ENCODE assay signal across 8 mouse cellular contexts in the genomic region with DNA sequence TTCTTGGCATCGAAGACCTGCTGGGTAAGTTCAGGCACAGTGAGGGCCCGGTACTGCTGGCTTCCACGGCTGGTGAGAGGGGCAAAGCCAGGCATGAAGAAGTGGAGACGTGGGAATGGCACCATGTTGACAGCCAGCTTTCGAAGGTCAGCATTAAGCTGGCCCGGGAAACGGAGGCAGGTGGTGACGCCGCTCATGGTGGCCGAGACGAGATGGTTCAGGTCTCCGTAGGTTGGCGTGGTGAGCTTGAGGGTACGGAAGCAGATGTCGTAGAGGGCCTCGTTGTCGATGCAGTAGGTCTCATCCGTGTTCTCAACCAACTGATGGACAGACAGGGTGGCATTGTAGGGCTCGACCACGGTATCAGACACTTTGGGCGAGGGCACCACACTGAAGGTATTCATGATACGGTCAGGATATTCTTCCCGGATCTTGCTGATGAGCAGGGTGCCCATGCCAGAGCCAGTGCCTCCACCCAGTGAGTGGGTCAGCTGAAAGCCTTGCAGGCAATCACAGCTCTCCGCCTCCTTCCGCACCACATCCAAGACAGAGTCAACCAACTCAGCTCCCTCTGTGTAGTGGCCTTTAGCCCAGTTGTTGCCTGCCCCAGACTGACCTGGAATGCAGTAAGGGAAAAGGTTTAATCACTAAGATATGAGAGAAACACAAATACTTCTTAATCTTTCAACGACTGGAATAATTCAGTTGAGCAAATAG. TPM values are rescaled to one million over a fixed set of nuclear protein-coding genes. Genes with fewer than 3 reads are reported as not detected.
A peak's percentile ranks its signal among the peaks of the same experiment; 100 is the strongest.
DNase-seq lines count a peak whose midpoint lies in the region; ATAC-seq lines count a peak whose summit lies in the region.

No protein-coding gene starts in this region.

- ATAC-seq in hindbrain, embryonic 13.5 days (ENCODE audit: low FRiP score) = no peak
- ATAC-seq in liver, embryonic 16.5 days (ENCODE audit: low read depth) = no peak

- intact Hi-C loops in left cerebral cortex, postnatal 14 days (cut with DNase I) = loop anchor here (2.0 kb wide), 2 partner anchors 31 to 81 kb away; partner anchors contain the start of genes Mrps18b and Ppp1r10

- no peaks in the 10 kb centered on the region for H3K27me3 ChIP-seq in hindbrain, embryonic 13.5 days
- no peaks in the 10 kb centered on the region for H3K27me3 ChIP-seq in liver, embryonic 16.5 days (ENCODE audit: control insufficient read depth, insufficient read depth, low read depth, low read length)

- peaks cover 60% of the 10 kb centered on the region for H3K36me3 ChIP-seq in hindbrain, embryonic 13.5 days
- H3K36me3 ChIP-seq in liver, embryonic 16.5 days (ENCODE audit: control insufficient read depth, insufficient read depth) = peaks cover 43% of the 10 kb centered on the region

- H3K4me1 ChIP-seq in hindbrain, embryonic 13.5 days (replicated peaks) = peaks cover 58% of the 10 kb centered on the region
- H3K4me1 ChIP-seq in liver, embryonic 16.5 days (ENCODE audit: control insufficient read depth, low read depth, low read length) = peaks cover 49% of the 10 kb centered on the region

- peak overlapping the region; percentile 100 for H3K9ac ChIP-seq in hindbrain, embryonic 13.5 days
- peak overlapping the region; percentile 83 for H3K9ac ChIP-seq in liver, embryonic 16.5 days (ENCODE audit: low read depth, low read length)

- DNase-seq in left cerebral cortex, adult 18-20 months (ENCODE audit: low spot score in 2 of 2) = peak; percentile 20 to 42
- DNase-seq in left cerebral cortex, postnatal 14 days (ENCODE audit: low spot score in 2 of 2) = no peak
- peak; percentile 47 to 54 for DNase-seq in cerebellum, postnatal 10 days
- DNase-seq in layer of hippocampus, postnatal 14 days (ENCODE audit: low spot score in 2 of 2) = no peak
- DNase-seq in frontal cortex, postnatal 25 days (ENCODE audit: low spot score in 2 of 2) = no peak
- DNase-seq in adrenal gland, postnatal 14 days = no peak

- WGBS in hindbrain, embryonic 13.5 days = 81% methylated on average over 26 of the region's 26 CpGs
- 77% methylated on average over 26 of the region's 26 CpGs for WGBS in liver, embryonic 16.5 days (ENCODE audit: insufficient replicate concordance)

- H3K4me3 ChIP-seq in hindbrain, embryonic 13.5 days = peak overlapping the region; percentile 96
- H3K4me3 ChIP-seq in liver, embryonic 16.5 days (ENCODE audit: low read depth, low read length) = peak overlapping the region; percentile 78

- H3K27ac ChIP-seq in hindbrain, embryonic 13.5 days = peak overlapping the region; percentile 99; the same call in 1 of the 2 replicates
- 0 out of 2 replicates have a peak overlapping the region, but pooled peaks have one; percentile 13 for H3K27ac ChIP-seq in liver, embryonic 16.5 days (ENCODE audit: low read length)

- no peaks in the 10 kb centered on the region for H3K9me3 ChIP-seq in hindbrain, embryonic 13.5 days
- no peaks in the 10 kb centered on the region for H3K9me3 ChIP-seq in liver, embryonic 16.5 days (replicated peaks; ENCODE audit: control insufficient read depth, low read length)

- H3K4me2 ChIP-seq in hindbrain, embryonic 13.5 days = peak overlapping the region; percentile 92
- H3K4me2 ChIP-seq in liver, embryonic 16.5 days (ENCODE audit: low read depth, low read length) = peak overlapping the region; percentile 91

RNA-seq across cellular contexts. Expression of gene Tubb5, which starts 2.5 kb away (rescaled TPM):
- total RNA-seq in left cerebral cortex, adult 18-20 months (2021) = 100 to 1,000 TPM; 442 to 465 TPM
- 100 to 1,000 TPM; 771 to 797 TPM for total RNA-seq in left cerebral cortex, postnatal 14 days (2021)
- 1,714 and 1,822 TPM in 2 replicates for polyA plus RNA-seq in hindbrain, embryonic 13.5 days (2015; fragmentation: Nextera tagmentation; extraction: Ambion mirVana)
- polyA plus RNA-seq in liver, embryonic 16.5 days (2015; fragmentation: Nextera tagmentation; extraction: Ambion mirVana) = 328 and 345 TPM in 2 replicates
- total RNA-seq in layer of hippocampus, postnatal 14 days (2021) = 100 to 1,000 TPM; 615 to 684 TPM
- total RNA-seq in adrenal gland, postnatal 14 days (2021) = 285 and 320 TPM in 2 replicates

RNA-seq across cellular contexts. Expression of gene Mdc1, which starts 5.7 kb away (rescaled TPM):
- total RNA-seq in left cerebral cortex, adult 18-20 months (2021) = 10 to 100 TPM; 17.6 to 17.7 TPM
- total RNA-seq in left cerebral cortex, postnatal 14 days (2021) = 10 to 100 TPM; 10.7 to 14.6 TPM
- 11.0 and 11.3 TPM in 2 replicates for polyA plus RNA-seq in hindbrain, embryonic 13.5 days (2015; fragmentation: Nextera tagmentation; extraction: Ambion mirVana)
- polyA plus RNA-seq in liver, embryonic 16.5 days (2015; fragmentation: Nextera tagmentation; extraction: Ambion mirVana) = 10.0 and 10.3 TPM in 2 replicates
- 10 to 100 TPM; 13.6 to 15.0 TPM for total RNA-seq in layer of hippocampus, postnatal 14 days (2021)
- total RNA-seq in adrenal gland, postnatal 14 days (2021) = 20.6 and 21.9 TPM in 2 replicates

RNA-seq across cellular contexts. Expression of gene Flot1, which starts 12.6 kb away (rescaled TPM):
- total RNA-seq in left cerebral cortex, adult 18-20 months (2021) = 100 to 1,000 TPM; 127 to 158 TPM
- total RNA-seq in left cerebral cortex, postnatal 14 days (2021) = 100 to 1,000 TPM; 153 to 168 TPM
- 75.2 and 78.8 TPM in 2 replicates for polyA plus RNA-seq in hindbrain, embryonic 13.5 days (2015; fragmentation: Nextera tagmentation; extraction: Ambion mirVana)
- polyA plus RNA-seq in liver, embryonic 16.5 days (2015; fragmentation: Nextera tagmentation; extraction: Ambion mirVana) = 32.7 and 33.6 TPM in 2 replicates
- 100 to 1,000 TPM; 139 to 147 TPM for total RNA-seq in layer of hippocampus, postnatal 14 days (2021)
- total RNA-seq in adrenal gland, postnatal 14 days (2021) = 52.4 and 59.5 TPM in 2 replicates

RNA-seq across cellular contexts. Expression of gene Ier3, which starts 14.1 kb away (rescaled TPM):
- total RNA-seq in left cerebral cortex, adult 18-20 months (2021) = 10 to 100 TPM; 16.0 to 21.3 TPM
- total RNA-seq in left cerebral cortex, postnatal 14 days (2021) = 1 to 10 TPM; 5.4 to 5.7 TPM
- 8.2 and 9.2 TPM in 2 replicates for polyA plus RNA-seq in hindbrain, embryonic 13.5 days (2015; fragmentation: Nextera tagmentation; extraction: Ambion mirVana)
- polyA plus RNA-seq in liver, embryonic 16.5 days (2015; fragmentation: Nextera tagmentation; extraction: Ambion mirVana) = 15.8 and 19.4 TPM in 2 replicates
- 1 to 10 TPM; 3.8 to 4.2 TPM for total RNA-seq in layer of hippocampus, postnatal 14 days (2021)
- total RNA-seq in adrenal gland, postnatal 14 days (2021) = 12.7 and 26.3 TPM in 2 replicates

RNA-seq across cellular contexts. Expression of gene Nrm, which starts 25.5 kb away (rescaled TPM):
- 1 to 10 TPM; 2.0 to 2.6 TPM for total RNA-seq in left cerebral cortex, adult 18-20 months (2021)
- 1 to 10 TPM; 5.1 TPM for total RNA-seq in left cerebral cortex, postnatal 14 days (2021)
- 26.4 and 26.9 TPM in 2 replicates for polyA plus RNA-seq in hindbrain, embryonic 13.5 days (2015; fragmentation: Nextera tagmentation; extraction: Ambion mirVana)
- 20.7 and 21.1 TPM in 2 replicates for polyA plus RNA-seq in liver, embryonic 16.5 days (2015; fragmentation: Nextera tagmentation; extraction: Ambion mirVana)
- total RNA-seq in layer of hippocampus, postnatal 14 days (2021) = 1 to 10 TPM; 3.9 to 4.7 TPM
- total RNA-seq in adrenal gland, postnatal 14 days (2021) = 10.6 and 15.9 TPM in 2 replicates

Comparison
In these comparisons a context has a peak if more than half of its experiments do, and no peak if none do; other contexts are left out.
1. DNase-seq: peak in left cerebral cortex, adult 18-20 months (2 of 2) and cerebellum, postnatal 10 days (2 of 2); none in left cerebral cortex, postnatal 14 days (0 of 2), layer of hippocampus, postnatal 14 days (0 of 2), frontal cortex, postnatal 25 days (0 of 2) and adrenal gland, postnatal 14 days (single experiment).